Mouse (Mus musculus) ES-E14 (cell line): ENCODE data around the gene Lrmp.

ENCODE experiments used
- CHD2 ChIP-seq: IDR thresholded peaks from 2 replicates; pipeline ENCODE4 v1.6.1; 2014; ENCODE audit warnings: mild to moderate bottlenecking, low read depth, low read length, inconsistent platforms
- HCFC1 ChIP-seq: IDR thresholded peaks from 2 replicates; pipeline ENCODE4 v1.6.1; 2012; ENCODE audit warnings: low read length, inconsistent platforms, borderline replicate concordance; ENCODE audit not compliant: insufficient read depth
- MAFK ChIP-seq: IDR thresholded peaks from 2 replicates; pipeline ENCODE4 v1.6.1; 2014; ENCODE audit warnings: mild to moderate bottlenecking, low read depth, low read length, inconsistent platforms; ENCODE audit not compliant: insufficient read depth
- ZC3H11A ChIP-seq: IDR thresholded peaks from 2 replicates; pipeline ENCODE4 v1.6.1; 2012; ENCODE audit warnings: low read depth, mild to moderate bottlenecking, inconsistent platforms, low read length, borderline replicate concordance
- ZNF384 ChIP-seq: IDR thresholded peaks from 2 replicates; pipeline ENCODE4 v1.6.1; 2012; ENCODE audit warnings: low read depth, low read length, inconsistent platforms

DNA sequence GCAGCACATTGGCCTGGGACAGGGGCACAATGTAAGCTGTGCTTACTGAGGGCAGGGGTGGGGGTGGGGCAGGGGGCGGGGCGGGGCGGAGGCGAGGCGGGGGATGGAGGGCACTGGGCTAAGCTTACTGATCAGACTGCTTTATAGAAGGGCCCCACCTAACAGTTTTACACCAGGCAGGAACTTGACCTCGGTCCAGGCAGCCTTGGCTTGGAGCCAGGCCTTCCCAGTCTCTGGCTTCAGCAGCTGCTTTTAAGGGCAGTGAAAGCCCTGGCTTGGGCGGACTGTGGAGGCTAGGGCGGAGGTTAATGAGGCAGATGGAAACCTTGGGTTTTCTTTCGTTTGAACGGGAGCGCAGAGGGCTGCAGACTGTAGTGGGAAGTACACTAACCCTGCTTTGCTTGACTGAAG, 58.3 kb downstream of the Lrmp start:
- no peak for TF ChIP-seq ZC3H11A
- no peak for TF ChIP-seq ZNF384
- TF ChIP-seq CHD2: no peak
- no peak for TF ChIP-seq MAFK
- TF ChIP-seq HCFC1: no peak
